Mouse (Mus musculus) thymus, adult 2 months (tissue): ENCODE measurements around the gene Creb3. TPM values are rescaled to one million over a fixed set of nuclear protein-coding genes. Genes with fewer than 3 reads are reported as not detected.

Source experiments
- DNase-seq: peaks from one replicate; pipeline ENCODE4 v3.0.0; 2021
- H3K27ac ChIP-seq: fragments of 200-500 bp; 2 replicates; pipeline ENCODE4 v1.5.1; 2012; ENCODE audit warnings: low read length, control low read depth; ENCODE audit not compliant: control insufficient read depth, insufficient read depth
- H3K27me3 ChIP-seq: fragments of 200-500 bp; 2 replicates; pipeline ENCODE4 v1.6.1; 2012; ENCODE audit warnings: mild to moderate bottlenecking, low read length, moderate library complexity, mixed read lengths; ENCODE audit not compliant: control insufficient read depth, insufficient read depth
- H3K36me3 ChIP-seq: fragments of 200-500 bp; 2 replicates; pipeline ENCODE4 v1.6.1; 2012; ENCODE audit warnings: mild to moderate bottlenecking, low read length, moderate library complexity; ENCODE audit not compliant: control insufficient read depth, insufficient read depth
- H3K4me1 ChIP-seq: fragments of 200-500 bp; replicated peaks from 2 replicates; pipeline ENCODE4 v1.6.1; 2012; ENCODE audit warnings: low read length; ENCODE audit not compliant: control insufficient read depth, insufficient read depth
- H3K4me3 ChIP-seq: fragments of 200-500 bp; 2 replicates; pipeline ENCODE4 v1.5.1; 2012; ENCODE audit warnings: mild to moderate bottlenecking, low read length, control low read depth, moderate library complexity; ENCODE audit not compliant: control insufficient read depth, insufficient read depth
- CTCF ChIP-seq: fragments of 200-500 bp; IDR thresholded peaks from 2 replicates; pipeline ENCODE4 v1.5.1; 2012; ENCODE audit warnings: mild to moderate bottlenecking, control low read depth, low read length, moderate library complexity, borderline replicate concordance; ENCODE audit not compliant: control insufficient read depth, poor library complexity, insufficient read depth; ENCODE audit errors: extremely low read depth
- POLR2A ChIP-seq: fragments of 200-500 bp; IDR thresholded peaks from 2 replicates; pipeline ENCODE4 v1.6.1; 2012; ENCODE audit warnings: mild to moderate bottlenecking, low read length, control low read depth, moderate library complexity; ENCODE audit not compliant: control insufficient read depth, poor library complexity, insufficient read depth; ENCODE audit errors: extremely low read depth
- WGBS: fragments of 180-500 bp; shearing (Covaris S2); methylation state at CpG from one replicate; pipeline ENCODE4 v1.1.7; 2018; 5-methylcytosine and 5-hydroxymethylcytosine counted together
- polyA plus RNA-seq: library from polyadenylated mRNA; depleted of rRNA; stranded (reverse); fragments of >200 nt; gene quantifications from 2 replicates; pipeline ENCODE4 v1.2.3, GENCODE M21; 2012

Gene Creb3
- polyA plus RNA-seq, 1 experiment = 80.2 TPM

- Histone ChIP-seq H3K4me3 (no peak overlapping the region), H3K4me1 (peaks cover 2% of the 10 kb centered on the region), H3K27me3 (no peaks in the 10 kb centered on the region), H3K36me3 (peaks cover 63% of the 10 kb centered on the region), H3K27ac (no peak overlapping the region)
- no peak for DNase-seq
- WGBS = 84% methylated on average over 6 of the region's 6 CpGs
- TF ChIP-seq POLR2A (no peak), CTCF (no peak)
Measured at GRCm38 (mm10) chr4:43571395-43572045, 9.4 kb downstream of the Creb3 start.

GRCm38 (mm10) chr4:43573561-43573960 lies 11.4 kb downstream of the Creb3 start:
- H3K27me3 ChIP-seq = no peaks in the 10 kb centered on the region
- DNase-seq = no peak
- H3K27ac ChIP-seq = no peak overlapping the region
- WGBS = 95% methylated on average over 4 of the region's 4 CpGs
- H3K4me3 ChIP-seq = no peak overlapping the region
- TF ChIP-seq CTCF (no peak), POLR2A (no peak)
- peaks cover 44% of the 10 kb centered on the region for H3K36me3 ChIP-seq
- H3K4me1 ChIP-seq = peaks cover 14% of the 10 kb centered on the region

GRCm38 (mm10) chr4:43575356-43575755 lies 13.2 kb downstream of the Creb3 start:
- Histone ChIP-seq H3K36me3 (peaks cover 29% of the 10 kb centered on the region), H3K4me1 (peaks cover 19% of the 10 kb centered on the region), H3K4me3 (no peak overlapping the region), H3K27me3 (no peaks in the 10 kb centered on the region), H3K27ac (no peak overlapping the region)
- DNase-seq = no peak
- WGBS = 91% methylated on average over 2 of the region's 2 CpGs
- TF ChIP-seq POLR2A (no peak), CTCF (no peak)

GRCm38 (mm10) chr4:43577237-43577881 lies 15.2 kb downstream of the Creb3 start:
- Histone ChIP-seq H3K27ac (no peak overlapping the region), H3K4me1 (peaks cover 19% of the 10 kb centered on the region), H3K27me3 (no peaks in the 10 kb centered on the region), H3K4me3 (peak overlapping the region; percentile 95; the same call in 1 of the 2 replicates), H3K36me3 (peaks cover 13% of the 10 kb centered on the region)
- DNase-seq = no peak
- no peak for TF ChIP-seq POLR2A
- TF ChIP-seq CTCF = no peak
- 8% methylated on average over 8 of the region's 8 CpGs for WGBS

GRCm38 (mm10) chr4:43578376-43579204 lies 16.5 kb downstream of the Creb3 start, which contains the start of the genes Rgp1 and Gba2:
Gene Rgp1, plus strand, starts transcription at chr4:43578715.
Gene Gba2, minus strand, starts transcription at chr4:43578873.
- DNase-seq = peak; percentile 87
- H3K4me1 ChIP-seq = peaks cover 19% of the 10 kb centered on the region
- H3K27me3 ChIP-seq = no peaks in the 10 kb centered on the region
- peak within 1 kb of the TSS; percentile 95 for H3K4me3 ChIP-seq
- TF ChIP-seq POLR2A (peak; percentile 68), CTCF (peak; percentile 11; the same call in 1 of the 2 replicates)
- H3K27ac ChIP-seq = peak within 1 kb of the TSS; percentile 11; the same call in 1 of the 2 replicates
- WGBS = under 1% methylated on average over 76 of the region's 76 CpGs
- peaks cover 9% of the 10 kb centered on the region for H3K36me3 ChIP-seq

DNA sequence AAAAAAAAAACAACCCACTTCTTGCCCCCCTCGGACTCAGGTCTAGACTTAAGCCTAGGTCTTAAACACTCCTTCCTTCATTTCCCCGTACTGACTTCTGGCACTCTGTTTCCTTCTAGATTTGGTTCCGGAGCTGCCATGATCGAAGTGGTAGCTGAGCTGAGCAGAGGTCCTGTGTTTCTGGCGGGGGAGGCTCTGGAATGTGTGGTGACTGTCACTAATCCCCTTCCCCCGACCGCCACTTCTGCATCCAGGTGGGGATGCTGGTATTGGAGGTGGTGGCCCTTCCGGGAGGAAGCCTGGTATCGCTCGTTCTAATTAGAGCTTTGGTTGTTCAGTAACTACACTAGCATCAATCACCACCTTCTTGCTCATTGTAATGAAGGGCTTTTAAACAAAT lies 17.1 kb downstream of the Creb3 start:
- 5% methylated on average over 10 of the region's 10 CpGs for whole genome bisulfite sequencing
- H3K36me3 ChIP-seq = peaks cover 5% of the 10 kb centered on the region; the same call in 1 of the 2 replicates
- peaks cover 19% of the 10 kb centered on the region for H3K4me1 ChIP-seq
- peak overlapping the region; percentile 11; the same call in 1 of the 2 replicates for H3K27ac ChIP-seq
- no peak for TF ChIP-seq POLR2A
- no peak for TF ChIP-seq CTCF
- H3K4me3 ChIP-seq = peak overlapping the region; percentile 95
- no peaks in the 10 kb centered on the region for H3K27me3 ChIP-seq
- DNase-seq = no peak
